In genomic region chr8:69995776-69996588, GRCm38 (mm10) we compare ENCODE assay signal across 8 mouse cellular contexts. TPM values are rescaled to one million over a fixed set of nuclear protein-coding genes. Genes with fewer than 3 reads are reported as not detected.
DNase-seq lines count a peak whose midpoint lies in the region; ATAC-seq and TF ChIP-seq lines count a peak whose summit lies in the region.

Gene Gatad2a (minus strand): TSS chr8:69996384.

- TF ChIP-seq CTCF in C2C12 (IDR thresholded peaks at IDR 0.05; ENCODE audit: control insufficient read depth, insufficient read depth, insufficient read length) = no peak
- TF ChIP-seq CTCF in brain, embryonic 14.5 days (IDR thresholded peaks at IDR 0.05; ENCODE audit: borderline replicate concordance, extremely low read depth, insufficient read depth, insufficient read length) = no peak
- TF ChIP-seq CTCF in liver, adult 2 months (IDR thresholded peaks at IDR 0.05; ENCODE audit: low read depth, low read length) = no peak

- peak within 1 kb of the TSS; percentile 90 for H3K9ac ChIP-seq in heart, embryonic 11.5 days (ENCODE audit: low read depth, low read length)
- peak within 1 kb of the TSS; percentile 87 for H3K9ac ChIP-seq in kidney, embryonic 16.5 days (replicated peaks; ENCODE audit: low read length)
- H3K9ac ChIP-seq in liver, adult 2 months (ENCODE audit: low read depth, low read length) = peak within 1 kb of the TSS; percentile 96

- H3K79me2 ChIP-seq in C2C12 (ENCODE audit: control insufficient read depth, insufficient read depth) (peaks cover 49% of the 10 kb centered on the region), myocyte (ENCODE audit: control insufficient read depth, insufficient read depth) (peaks cover 33% of the 10 kb centered on the region)
- peaks cover 15% of the 10 kb centered on the region; the same call in 1 of the 2 replicates for H3K79me2 ChIP-seq in liver, adult 2 months (ENCODE audit: control insufficient read depth, insufficient read depth, low read length)

- peak within 1 kb of the TSS; percentile 84 for H3ac ChIP-seq in C2C12 (ENCODE audit: control insufficient read depth, insufficient read length, low read depth)
- H3ac ChIP-seq in myocyte (ENCODE audit: control insufficient read depth, insufficient read length) = peak within 1 kb of the TSS; percentile 19

- peak within 1 kb of the TSS; percentile 95 for H3K4me2 ChIP-seq in heart, embryonic 11.5 days
- peak within 1 kb of the TSS; percentile 92 for H3K4me2 ChIP-seq in kidney, embryonic 16.5 days (replicated peaks; ENCODE audit: low read depth, low read length)
- peak within 1 kb of the TSS; percentile 92 for H3K4me2 ChIP-seq in myocyte (ENCODE audit: low read depth)

- TF ChIP-seq POLR2A in brain, embryonic 14.5 days (IDR thresholded peaks at IDR 0.05; ENCODE audit: borderline replicate concordance, extremely low read depth, insufficient read depth, insufficient read length, poor library complexity, severe bottlenecking) = 0 out of 2 replicates have a peak, but pooled peaks have one; percentile 17
- peak; percentile 42; the same call in 1 of the 2 replicates for TF ChIP-seq POLR2A in liver, adult 2 months (IDR thresholded peaks at IDR 0.05; ENCODE audit: extremely low read depth, insufficient read depth, low read length)
- peak; percentile 67 for TF ChIP-seq POLR2A in myocyte (IDR thresholded peaks at IDR 0.05; ENCODE audit: insufficient read length, low read depth)

- WGBS in heart, embryonic 11.5 days (ENCODE audit: insufficient replicate concordance) = under 1% methylated on average over 67 of the region's 87 CpGs
- 0% methylated on average over 69 of the region's 87 CpGs for WGBS in kidney, embryonic 16.5 days
- WGBS in liver, adult 2 months = under 1% methylated on average over 84 of the region's 87 CpGs

- H3K79me3 ChIP-seq in C2C12 (ENCODE audit: low read depth) = peaks cover 27% of the 10 kb centered on the region

- H3K27me3 ChIP-seq in C2C12 (ENCODE audit: control insufficient read depth, insufficient read depth, insufficient read length) (no peaks in the 10 kb centered on the region), myocyte (ENCODE audit: control insufficient read depth, insufficient read depth, insufficient read length) (no peaks in the 10 kb centered on the region)
- H3K27me3 ChIP-seq in erythroblast, embryonic 14.5 days (ENCODE audit: control insufficient read depth) = no peaks in the 10 kb centered on the region
- no peaks in the 10 kb centered on the region for H3K27me3 ChIP-seq in heart, embryonic 11.5 days (ENCODE audit: control insufficient read depth, insufficient read depth, low read length)
- H3K27me3 ChIP-seq in kidney, embryonic 16.5 days (ENCODE audit: insufficient read depth, low read length) = no peaks in the 10 kb centered on the region
- H3K27me3 ChIP-seq in liver, adult 2 months (ENCODE audit: control insufficient read depth, insufficient read depth, low read length) = no peaks in the 10 kb centered on the region
- no peaks in the 10 kb centered on the region for H3K27me3 ChIP-seq in splenic B cell, adult 2 months (ENCODE audit: control insufficient read depth, insufficient read depth, low read length, poor library complexity, severe bottlenecking)

- peak within 1 kb of the TSS; percentile 78 for H3K4me3 ChIP-seq in C2C12 (ENCODE audit: insufficient read depth, poor library complexity, severe bottlenecking)
- H3K4me3 ChIP-seq in erythroblast, embryonic 14.5 days (replicated peaks) = peak within 1 kb of the TSS; percentile 89
- peak within 1 kb of the TSS; percentile 87 for H3K4me3 ChIP-seq in heart, embryonic 11.5 days (ENCODE audit: low read depth, low read length)
- peak within 1 kb of the TSS; percentile 95 for H3K4me3 ChIP-seq in kidney, embryonic 16.5 days (ENCODE audit: low read length)
- H3K4me3 ChIP-seq in liver, adult 2 months (ENCODE audit: insufficient read depth, low read depth, low read length) = peak within 1 kb of the TSS; percentile 85
- H3K4me3 ChIP-seq in myocyte = peak within 1 kb of the TSS; percentile 42

- H3K4me1 ChIP-seq in erythroblast, embryonic 14.5 days (ENCODE audit: control insufficient read depth) = peaks cover 48% of the 10 kb centered on the region
- peaks cover 13% of the 10 kb centered on the region for H3K4me1 ChIP-seq in heart, embryonic 11.5 days (ENCODE audit: control insufficient read depth, insufficient read depth, low read length)
- peaks cover 12% of the 10 kb centered on the region for H3K4me1 ChIP-seq in kidney, embryonic 16.5 days (ENCODE audit: insufficient read depth, low read length)
- peaks cover 5% of the 10 kb centered on the region; the same call in 1 of the 2 replicates for H3K4me1 ChIP-seq in liver, adult 2 months (ENCODE audit: control insufficient read depth, insufficient read depth, low read length)

- peak; percentile 100 for DNase-seq in brain, embryonic 14.5 days (ENCODE audit: low read depth)
- peak; percentile 99 for DNase-seq in liver, adult 2 months (ENCODE audit: extremely low read depth, low read depth, low spot score)
- DNase-seq in splenic B cell, adult 2 months (ENCODE audit: low read depth, low spot score) = peak; percentile 100

- H3K36me3 ChIP-seq in C2C12 (ENCODE audit: control insufficient read depth, insufficient read depth) (peaks cover 6% of the 10 kb centered on the region), myocyte (ENCODE audit: control insufficient read depth, insufficient read depth) (no peaks in the 10 kb centered on the region)
- H3K36me3 ChIP-seq in erythroblast, embryonic 14.5 days (ENCODE audit: control insufficient read depth) = peaks cover 25% of the 10 kb centered on the region
- H3K36me3 ChIP-seq in heart, embryonic 11.5 days (ENCODE audit: control insufficient read depth, insufficient read depth, low read length) = no peaks in the 10 kb centered on the region
- H3K36me3 ChIP-seq in kidney, embryonic 16.5 days (ENCODE audit: insufficient read depth, low read length) = peaks cover 4% of the 10 kb centered on the region; the same call in 1 of the 2 replicates
- H3K36me3 ChIP-seq in liver, adult 2 months (ENCODE audit: control insufficient read depth, insufficient read depth, low read length) = no peaks in the 10 kb centered on the region
- H3K36me3 ChIP-seq in splenic B cell, adult 2 months (ENCODE audit: control insufficient read depth, insufficient read depth, low read length, poor library complexity, severe bottlenecking) = no peaks in the 10 kb centered on the region

- H3K27ac ChIP-seq in heart, embryonic 11.5 days (ENCODE audit: low read depth, low read length) = peak within 1 kb of the TSS; percentile 94
- peak within 1 kb of the TSS; percentile 90 for H3K27ac ChIP-seq in kidney, embryonic 16.5 days (ENCODE audit: low read length)
- H3K27ac ChIP-seq in liver, adult 2 months (replicated peaks; ENCODE audit: insufficient read depth, low read depth, low read length) = peak within 1 kb of the TSS; percentile 81

- peak; percentile 99 for ATAC-seq in heart, embryonic 11.5 days (replicated peaks; ENCODE audit: insufficient number of reproducible peaks, low FRiP score, low TSS enrichment)
- ATAC-seq in kidney, embryonic 16.5 days (ENCODE audit: low FRiP score, low TSS enrichment) = peak; percentile 99

- no peaks in the 10 kb centered on the region for H3K9me3 ChIP-seq in erythroblast, embryonic 14.5 days (ENCODE audit: control insufficient read depth, low read length)
- no peaks in the 10 kb centered on the region for H3K9me3 ChIP-seq in heart, embryonic 11.5 days (replicated peaks; ENCODE audit: control insufficient read depth, low read length)
- no peaks in the 10 kb centered on the region for H3K9me3 ChIP-seq in kidney, embryonic 16.5 days (ENCODE audit: low read length)

TF ChIP-seq in C2C12, 6 proteins besides CTCF, POLR2A, EP300 and RAD21:
- TF ChIP-seq MAX (IDR thresholded peaks at IDR 0.05) = peak; percentile 55
- no peak for TF ChIP-seq MYOG (IDR thresholded peaks at IDR 0.05; ENCODE audit: control insufficient read depth, extremely low read depth, insufficient read length)

TF ChIP-seq in myocyte, 11 proteins besides CTCF, POLR2A, EP300 and RAD21:
- TF ChIP-seq POLR2AphosphoS2 (IDR thresholded peaks at IDR 0.05; ENCODE audit: insufficient read length, low read depth) = no peak
- TF ChIP-seq MYOG (IDR thresholded peaks at IDR 0.05; ENCODE audit: control insufficient read depth in 1 of 3, insufficient read depth in 1 of 3, insufficient read length in 2 of 3, low read depth in 2 of 3) = peak in 1 of 3 experiments; percentile 2
- TF ChIP-seq E2F4 (IDR thresholded peaks at IDR 0.05; ENCODE audit: insufficient read depth) = peak; percentile 55
- TF ChIP-seq MYOD1 (IDR thresholded peaks at IDR 0.05; ENCODE audit: control insufficient read depth in 1 of 3, insufficient read length in 2 of 3, low read depth in 2 of 3) = no peak

RNA-seq across cellular contexts. Expression of gene Gatad2a, which starts in this region (rescaled TPM):
- polyA plus RNA-seq in C2C12 (2012; fragmentation: generic; extraction: Trizol) (59.3 TPM), myocyte (2012; fragmentation: generic; extraction: Trizol) (46.7 TPM)
- polyA plus RNA-seq in brain, embryonic 14.5 days (2012; rRNA removed) = 33.6 and 41.2 TPM in 2 replicates
- 5.9 and 8.1 TPM in 2 replicates for polyA plus RNA-seq in erythroblast, embryonic 14.5 days (2012)
- polyA plus RNA-seq in heart, embryonic 11.5 days (2014; fragmentation: Nextera tagmentation; extraction: Ambion mirVana) = 52.9 and 59.0 TPM in 2 replicates
- 40.6 and 43.3 TPM in 2 replicates for polyA plus RNA-seq in kidney, embryonic 16.5 days (2015; fragmentation: Nextera tagmentation; extraction: Ambion mirVana)
- 11.2 and 16.8 TPM in 2 replicates for total RNA-seq in liver, adult 2 months (2014; rRNA removed)
- 35.0 and 35.5 TPM in 2 replicates for polyA plus RNA-seq in liver, adult 2 months (2012; rRNA removed)

Comparison
In these comparisons a context has a peak if more than half of its experiments do, and no peak if none do; other contexts are left out.
1. Peak in every context shown above with its lines: DNase-seq, ATAC-seq, H3K4me3 ChIP-seq and H3K27ac ChIP-seq.
2. H3K4me3 ChIP-seq: peak in every context shown above with its lines; median percentile 95 in kidney, embryonic 16.5 days; 89 in erythroblast, embryonic 14.5 days; 87 in heart, embryonic 11.5 days; 85 in liver, adult 2 months; 78 in C2C12; 42 in myocyte.
3. POLR2A ChIP-seq: peak in every context shown above with its lines; median percentile 67 in myocyte; 42 in liver, adult 2 months; 17 in brain, embryonic 14.5 days.